Mouse (Mus musculus): Measurements from ENCODE around the gene Gm20931. TPM values are rescaled to one million over a fixed set of nuclear protein-coding genes. Genes with fewer than 3 reads are reported as not detected.
"Not testable (repeated sequence)": the region's sequence is repeated elsewhere in the genome, so short reads cannot be mapped to it uniquely, and the experiment has no call there.

Gene Gm20931
- total RNA-seq (2021), result not detected

DNA sequence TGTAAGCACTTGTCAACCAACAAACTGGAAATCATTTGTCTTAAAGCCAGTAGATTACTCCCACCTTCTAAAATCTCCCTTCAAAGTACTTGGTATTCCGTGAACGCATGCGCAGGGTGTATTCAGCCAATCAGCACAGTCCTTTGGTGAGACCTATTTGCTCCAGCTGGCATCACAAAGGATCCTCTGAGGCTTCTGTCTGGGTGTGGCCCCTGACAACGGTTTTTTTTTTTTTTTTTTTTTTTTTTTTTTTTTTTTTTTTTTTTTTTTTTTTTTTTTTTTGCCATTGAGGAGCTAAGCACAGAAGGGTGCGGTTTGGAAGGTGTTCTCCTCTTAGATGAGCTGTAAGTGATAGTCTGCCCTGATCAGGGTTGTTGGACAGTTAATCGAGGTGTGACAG is at the start of gene Gm20931:
Gm20931 (plus strand) TSS at position 301 of the 400 bp plus-strand sequence.
- intact Hi-C loops (cut with DNase I); DNase-seq: not testable (repeated sequence)
